Mouse (Mus musculus) cerebellum, adult 2 months (tissue): ENCODE results near the gene Agk. TPM values are rescaled to one million over a fixed set of nuclear protein-coding genes. Genes with fewer than 3 reads are reported as not detected.

Experiments
- DNase-seq, 2 experiments: peaks; one replicate each; pipeline ENCODE4 v3.0.0; 2021
- H3K27ac ChIP-seq: fragments of 200-500 bp; 2 replicates; pipeline ENCODE4 v1.5.1; 2012; ENCODE audit warnings: low read length, control low read depth, inconsistent platforms; ENCODE audit not compliant: insufficient read depth
- H3K27me3 ChIP-seq: fragments of 200-500 bp; 2 replicates; pipeline ENCODE4 v1.6.1; 2012; ENCODE audit warnings: inconsistent platforms, mild to moderate bottlenecking, low read length, moderate library complexity; ENCODE audit not compliant: control insufficient read depth, insufficient read depth
- H3K4me1 ChIP-seq: fragments of 200-500 bp; 2 replicates; pipeline ENCODE4 v1.6.1; 2011; ENCODE audit warnings: low read length; ENCODE audit not compliant: control insufficient read depth, insufficient read depth
- H3K4me3 ChIP-seq: fragments of 200-500 bp; replicated peaks from 2 replicates; pipeline ENCODE3; 2011; ENCODE audit warnings: mild to moderate bottlenecking, low read depth, low read length, control low read depth; ENCODE audit not compliant: insufficient read depth
- CTCF ChIP-seq: fragments of 200-500 bp; IDR thresholded peaks from 2 replicates; pipeline ENCODE4 v1.5.1; 2011; ENCODE audit warnings: low read depth, mild to moderate bottlenecking, control low read depth, low read length, moderate library complexity, borderline replicate concordance; ENCODE audit not compliant: insufficient read depth
- POLR2A ChIP-seq: fragments of 200-500 bp; IDR thresholded peaks from 2 replicates; pipeline ENCODE4 v1.6.1; 2011; ENCODE audit warnings: low read length, control low read depth, borderline replicate concordance; ENCODE audit not compliant: insufficient read depth
- WGBS: fragments of 180-500 bp; shearing (Covaris S2); methylation state at CpG from one replicate; pipeline ENCODE4 v1.1.7; 2018; 5-methylcytosine and 5-hydroxymethylcytosine counted together
- polyA plus RNA-seq: library from polyadenylated mRNA; depleted of rRNA; stranded (reverse); fragments of >200 nt; gene quantifications from 2 replicates; pipeline ENCODE4 v1.2.3, GENCODE M21; 2012

Gene Agk
- polyA plus RNA-seq, 1 experiment = 34.8 TPM

DNA sequence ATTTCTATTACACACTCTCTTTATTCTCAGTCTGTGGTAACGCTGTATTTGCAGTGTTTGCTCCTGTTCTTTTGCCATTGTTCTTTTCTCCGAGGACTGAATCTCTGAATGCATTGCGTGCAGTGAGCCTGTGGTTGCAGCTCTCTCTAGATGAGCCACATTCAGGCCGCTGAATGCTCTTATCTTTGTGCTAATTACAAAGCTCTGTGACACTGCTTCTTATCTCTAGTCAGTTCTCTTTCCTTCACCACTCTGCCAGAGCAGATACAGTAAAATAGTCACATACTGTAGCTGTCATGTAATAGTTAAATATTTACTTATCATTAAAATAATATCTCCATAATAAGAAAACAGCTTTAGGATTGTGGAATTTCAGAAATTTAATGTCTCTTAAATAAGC lies 63.7 kb downstream of the Agk start:
- Histone ChIP-seq H3K4me1 (no peaks in the 10 kb centered on the region), H3K4me3 (no peak overlapping the region), H3K27me3 (no peaks in the 10 kb centered on the region), H3K27ac (no peak overlapping the region)
- no peak for TF ChIP-seq POLR2A
- TF ChIP-seq CTCF = no peak
- 83% methylated on average over 4 of the region's 4 CpGs for WGBS
- DNase-seq = no peak

DNA sequence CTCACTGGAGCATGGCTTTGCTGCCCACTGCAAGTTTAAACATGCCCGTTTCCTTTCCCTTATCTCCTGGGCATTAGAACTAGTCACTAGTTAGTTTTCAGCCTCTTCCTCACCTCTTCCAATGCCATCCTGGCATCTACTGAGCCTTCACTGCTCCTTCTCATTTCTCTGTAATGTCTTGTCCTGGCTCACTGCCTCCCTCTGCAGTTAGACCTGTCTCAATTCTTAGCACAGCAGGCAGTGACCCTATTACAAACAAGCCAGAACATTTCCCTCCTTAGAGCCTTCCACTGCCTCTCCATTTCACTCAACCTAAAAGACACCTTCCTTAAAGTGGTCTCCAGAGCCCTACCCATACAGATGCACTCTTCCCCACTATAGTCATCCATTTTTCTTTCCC lies 66.0 kb downstream of the Agk start:
- H3K4me1 ChIP-seq = no peaks in the 10 kb centered on the region
- TF ChIP-seq POLR2A (no peak), CTCF (peak; percentile 9; the same call in 1 of the 2 replicates)
- no peak overlapping the region for H3K27ac ChIP-seq
- H3K27me3 ChIP-seq = no peaks in the 10 kb centered on the region
- H3K4me3 ChIP-seq = no peak overlapping the region
- DNase-seq = peak; percentile 23 to 52
- 81% methylated on average over 1 of the region's 1 CpGs for WGBS

DNA sequence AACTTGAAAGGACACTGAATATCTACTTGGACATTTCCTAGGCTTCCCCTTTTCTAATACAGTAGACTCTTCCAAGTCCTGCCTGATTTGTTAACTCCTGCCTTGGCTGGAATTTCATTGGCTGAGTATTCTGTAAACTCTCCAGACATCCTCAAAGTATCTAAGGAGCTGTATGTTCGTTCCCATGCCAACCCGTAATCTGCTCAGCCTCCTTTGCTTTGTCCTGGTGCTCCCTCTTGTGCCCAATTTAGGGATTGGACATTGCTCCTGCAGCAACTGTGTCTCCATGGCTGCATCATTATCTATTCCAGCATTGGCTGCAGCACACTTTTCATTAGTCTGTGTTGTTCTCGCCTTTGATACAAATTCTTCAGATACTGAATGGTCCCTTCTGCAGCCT lies 68.2 kb downstream of the Agk start:
- H3K27me3 ChIP-seq = no peaks in the 10 kb centered on the region
- DNase-seq = peak; percentile 83 to 84
- no peak overlapping the region for H3K27ac ChIP-seq
- H3K4me3 ChIP-seq = no peak overlapping the region
- TF ChIP-seq CTCF (peak; percentile 96), POLR2A (no peak)
- H3K4me1 ChIP-seq = no peaks in the 10 kb centered on the region
- 8% methylated on average over 3 of the region's 3 CpGs for WGBS

DNA sequence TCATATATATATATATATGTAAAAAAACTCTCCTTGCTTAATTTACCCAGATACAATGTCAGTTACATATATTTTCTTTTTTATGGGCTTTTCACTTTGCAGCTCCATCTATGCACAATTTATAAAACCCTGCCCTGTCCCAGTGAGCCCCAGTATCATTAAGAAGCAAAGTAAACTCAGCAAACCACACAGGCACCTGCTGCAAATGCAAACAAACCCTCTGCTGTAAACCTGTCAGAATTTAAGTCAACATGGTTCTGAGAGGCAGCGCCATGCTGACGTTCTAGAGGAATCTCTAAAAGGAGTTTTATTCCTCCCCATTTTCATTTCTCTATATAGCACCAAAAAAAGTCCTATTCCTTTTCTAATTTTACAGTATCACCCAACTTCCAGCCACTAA lies 77.1 kb downstream of the Agk start:
- H3K4me1 ChIP-seq = peaks cover 32% of the 10 kb centered on the region
- TF ChIP-seq CTCF = no peak
- no peak for TF ChIP-seq POLR2A
- no peaks in the 10 kb centered on the region for H3K27me3 ChIP-seq
- no peak overlapping the region for H3K4me3 ChIP-seq
- 90% methylated on average over 2 of the region's 2 CpGs for WGBS
- peak overlapping the region; percentile 87; the same call in 1 of the 2 replicates for H3K27ac ChIP-seq
- DNase-seq = no peak

DNA sequence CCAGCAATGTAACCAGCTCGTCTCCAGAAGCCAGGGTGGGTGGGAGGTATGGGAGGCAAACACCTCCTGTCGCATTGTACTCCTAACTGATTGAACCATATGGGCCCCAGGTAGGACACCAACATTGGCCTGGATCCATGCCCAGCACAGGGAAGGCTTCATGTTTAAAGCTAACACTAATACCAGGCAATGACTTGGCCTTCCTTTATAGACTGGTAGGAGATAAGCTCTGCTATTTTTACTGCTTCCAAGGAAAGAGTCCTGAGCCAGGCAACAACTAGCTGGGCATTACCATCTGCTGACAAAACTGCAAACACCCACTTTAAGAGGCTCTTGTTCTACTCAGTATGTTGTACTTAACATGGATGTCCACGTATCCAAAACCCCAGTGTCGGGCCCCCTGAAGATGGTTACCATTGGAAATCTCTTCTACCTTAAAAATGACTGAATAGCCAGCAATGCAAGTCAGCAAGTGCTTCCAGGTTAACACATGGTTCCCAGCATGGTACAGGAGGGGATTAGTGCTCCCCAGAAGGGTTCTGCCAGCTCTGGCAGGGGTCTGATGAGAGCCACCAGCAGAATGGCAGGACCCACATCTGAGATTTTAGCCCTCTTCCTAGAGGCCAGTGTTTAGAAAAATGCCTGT lies 78.8 kb downstream of the Agk start:
- H3K27ac ChIP-seq = peak overlapping the region; percentile 87

DNA sequence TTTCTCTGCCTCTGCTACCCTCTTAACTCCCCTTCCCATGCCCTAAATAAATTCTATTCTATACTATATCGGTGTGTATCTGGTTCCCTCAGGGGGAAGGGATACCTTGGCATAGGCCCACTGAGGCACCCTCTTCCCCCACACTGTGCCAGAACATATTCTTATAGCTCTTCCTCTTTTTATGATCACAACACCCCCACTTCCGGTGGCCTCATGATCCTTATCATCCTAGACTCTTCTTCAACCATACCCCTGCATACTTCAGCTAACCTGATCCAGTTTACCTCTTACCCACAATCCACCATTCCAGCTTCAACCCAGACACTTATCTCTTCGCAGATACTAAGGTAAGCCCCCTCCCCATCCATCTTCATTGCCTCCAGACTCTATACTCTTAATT lies 86.1 kb downstream of the Agk start:
- WGBS = 93% methylated on average over 3 of the region's 3 CpGs

More for the DNA sequence above, 78.8 kb downstream of the Agk start:
- no peaks in the 10 kb centered on the region for H3K27me3 ChIP-seq
- DNase-seq = peak; percentile 91 to 96
- no peak overlapping the region for H3K4me3 ChIP-seq
- 17% methylated on average over 4 of the region's 4 CpGs for WGBS
- H3K4me1 ChIP-seq = peaks cover 44% of the 10 kb centered on the region
- TF ChIP-seq CTCF (no peak), POLR2A (no peak)

DNA sequence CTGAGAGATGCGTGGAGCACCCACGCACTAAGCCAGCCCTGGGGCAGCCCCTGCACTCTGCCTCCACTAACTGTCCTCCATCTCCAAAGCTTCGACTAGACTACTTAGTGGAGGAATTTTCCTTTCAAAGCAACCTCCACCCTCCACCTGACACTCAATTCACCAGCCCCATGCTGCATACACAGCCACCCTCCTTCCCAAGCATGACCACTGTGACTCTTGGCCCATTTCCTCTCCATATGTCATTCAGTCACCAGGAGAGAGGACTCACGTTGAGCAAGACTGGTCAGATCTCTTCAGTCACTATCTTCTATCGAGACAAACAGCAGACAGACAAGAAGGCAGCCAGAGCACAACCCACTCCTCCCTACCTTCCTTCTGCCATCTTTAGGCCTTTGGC lies 88.1 kb downstream of the Agk start:
- Histone ChIP-seq H3K4me3 (no peak overlapping the region), H3K4me1 (peaks cover 39% of the 10 kb centered on the region), H3K27ac (peak overlapping the region; percentile 79), H3K27me3 (no peaks in the 10 kb centered on the region)
- no peak for TF ChIP-seq CTCF
- no peak for TF ChIP-seq POLR2A
- WGBS = 22% methylated on average over 5 of the region's 5 CpGs
- DNase-seq = peak; percentile 71 to 89

More for the DNA sequence above, 86.1 kb downstream of the Agk start:
- H3K4me1 ChIP-seq = peaks cover 48% of the 10 kb centered on the region
- no peak for DNase-seq
- TF ChIP-seq POLR2A (no peak), CTCF (no peak)
- no peaks in the 10 kb centered on the region for H3K27me3 ChIP-seq
- H3K4me3 ChIP-seq = no peak overlapping the region
- H3K27ac ChIP-seq = no peak overlapping the region

DNA sequence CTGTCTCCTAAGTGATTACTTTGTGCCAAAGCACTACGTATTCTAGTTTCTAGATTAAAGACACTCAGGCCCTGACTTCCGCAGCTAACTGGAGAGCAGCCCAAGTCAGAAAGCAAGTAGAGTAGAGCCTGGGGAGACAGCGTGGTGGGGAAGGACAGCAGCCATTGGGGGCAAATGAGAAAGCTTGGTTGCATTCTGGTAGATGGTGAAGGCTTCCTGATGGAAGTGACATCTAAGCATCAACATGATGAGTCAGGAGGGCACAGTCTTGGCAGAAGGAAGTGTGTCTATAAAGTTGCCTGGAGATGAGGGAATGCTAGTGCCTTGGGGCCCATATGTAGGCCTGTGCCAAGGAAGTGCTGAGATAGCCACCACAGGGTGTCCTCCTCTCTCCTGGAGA lies 88.6 kb downstream of the Agk start:
- no peak for TF ChIP-seq CTCF
- TF ChIP-seq POLR2A = no peak
- Histone ChIP-seq H3K27ac (peak overlapping the region; percentile 79), H3K27me3 (no peaks in the 10 kb centered on the region), H3K4me3 (no peak overlapping the region), H3K4me1 (peaks cover 39% of the 10 kb centered on the region)
- peak in 1 of 2 experiments; percentile 57 for DNase-seq
- 14% methylated on average over 3 of the region's 3 CpGs for WGBS
